8 mouse cellular contexts compared by ENCODE assay signal in the genomic region with DNA sequence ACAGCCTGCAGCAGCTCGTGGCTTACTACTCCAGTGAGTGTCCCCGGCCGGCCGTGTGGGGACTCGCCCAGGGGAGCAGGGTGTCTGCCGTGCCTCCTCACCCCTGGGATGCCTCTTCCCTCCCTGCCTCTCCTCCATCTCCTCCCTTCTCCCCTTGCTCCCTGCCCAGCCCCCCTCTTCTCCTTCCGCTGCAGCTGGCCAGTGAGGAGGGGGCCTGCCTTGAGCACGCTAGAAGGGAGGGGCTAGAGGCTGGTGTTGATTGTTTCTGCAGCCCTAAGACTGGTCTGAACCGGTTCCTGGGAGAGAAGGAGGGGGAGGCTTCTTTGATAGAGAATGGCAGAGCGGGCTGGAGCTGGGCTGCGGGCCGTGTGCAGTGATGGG. TPM values are rescaled to one million over a fixed set of nuclear protein-coding genes. Genes with fewer than 3 reads are reported as not detected.
A peak's percentile ranks its signal among the peaks of the same experiment; 100 is the strongest.
DNase-seq lines count a peak whose midpoint lies in the region; ATAC-seq and TF ChIP-seq lines count a peak whose summit lies in the region.

No protein-coding gene starts in this region.

- DNase-seq in heart, adult 2 months = no peak
- peak; percentile 41 for DNase-seq in ovary, postnatal 14 days (ENCODE audit: low spot score)
- no peak for DNase-seq in ovary, adult 18-20 months (ENCODE audit: low spot score)
- DNase-seq in hindbrain, embryonic 14.5 days (ENCODE audit: low spot score) = peak; percentile 86
- DNase-seq in neural tube, embryonic 10.5 days (ENCODE audit: extremely low spot score, low spot score) = peak; percentile 90
- no peak for DNase-seq in thymus, adult 18-20 months
- no peak for DNase-seq in spleen, postnatal 14 days (ENCODE audit: low spot score in 2 of 2)

- no peaks in the 10 kb centered on the region for H3K79me2 ChIP-seq in heart, adult 2 months (replicated peaks; ENCODE audit: control insufficient read depth, insufficient read depth, low read length)

- H3K27me3 ChIP-seq in heart, embryonic 12.5 days (replicated peaks) = no peaks in the 10 kb centered on the region
- H3K27me3 ChIP-seq in heart, adult 2 months (ENCODE audit: control insufficient read depth, insufficient read depth, low read length) = no peaks in the 10 kb centered on the region
- H3K27me3 ChIP-seq in hindbrain, embryonic 14.5 days (ENCODE audit: control insufficient read depth, insufficient read depth, low read length) = no peaks in the 10 kb centered on the region

- peak overlapping the region; percentile 50 for H3K4me2 ChIP-seq in heart, embryonic 12.5 days
- H3K4me2 ChIP-seq in hindbrain, embryonic 14.5 days (replicated peaks) = peak overlapping the region; percentile 19

- 8% methylated on average over 11 of the region's 12 CpGs for WGBS in heart, embryonic 12.5 days
- WGBS in heart, adult 2 months = 65% methylated on average over 12 of the region's 12 CpGs
- 2% methylated on average over 12 of the region's 12 CpGs for WGBS in hindbrain, embryonic 14.5 days

- ATAC-seq in heart, embryonic 12.5 days (ENCODE audit: insufficient number of reproducible peaks, low FRiP score) = peak; percentile 83
- ATAC-seq in hindbrain, embryonic 14.5 days (ENCODE audit: low FRiP score) = peak; percentile 95

- intact Hi-C loops in heart, adult 2 months (cut with DNase I) = no loop called here

- H3K36me3 ChIP-seq in heart, embryonic 12.5 days = peaks cover 56% of the 10 kb centered on the region
- no peaks in the 10 kb centered on the region for H3K36me3 ChIP-seq in heart, adult 2 months (ENCODE audit: control insufficient read depth, insufficient read depth, low read length)
- peaks cover 77% of the 10 kb centered on the region for H3K36me3 ChIP-seq in hindbrain, embryonic 14.5 days (replicated peaks; ENCODE audit: control insufficient read depth, insufficient read depth)

- H3K9me3 ChIP-seq in heart, embryonic 12.5 days (replicated peaks) = no peaks in the 10 kb centered on the region
- H3K9me3 ChIP-seq in hindbrain, embryonic 14.5 days (ENCODE audit: control insufficient read depth, low read length) = no peaks in the 10 kb centered on the region

- H3K4me1 ChIP-seq in heart, embryonic 12.5 days (replicated peaks) = peaks cover 41% of the 10 kb centered on the region
- no peaks in the 10 kb centered on the region for H3K4me1 ChIP-seq in heart, adult 2 months (ENCODE audit: control insufficient read depth, insufficient read depth, low read length)
- peaks cover 48% of the 10 kb centered on the region for H3K4me1 ChIP-seq in hindbrain, embryonic 14.5 days (replicated peaks; ENCODE audit: control insufficient read depth, insufficient read depth, low read length)

- TF ChIP-seq CTCF in heart, adult 2 months (IDR thresholded peaks at IDR 0.05) = no peak

- H3K4me3 ChIP-seq in heart, embryonic 12.5 days = peak overlapping the region; percentile 18
- no peak overlapping the region for H3K4me3 ChIP-seq in heart, adult 2 months
- no peak overlapping the region for H3K4me3 ChIP-seq in hindbrain, embryonic 14.5 days (replicated peaks; ENCODE audit: low read length)

- H3K27ac ChIP-seq in heart, embryonic 12.5 days (ENCODE audit: poor library complexity, severe bottlenecking) = peak overlapping the region; percentile 76
- H3K27ac ChIP-seq in heart, adult 2 months = no peak overlapping the region
- H3K27ac ChIP-seq in hindbrain, embryonic 14.5 days = peak overlapping the region; percentile 98

- peak overlapping the region; percentile 28 for H3K9ac ChIP-seq in heart, embryonic 12.5 days
- no peak overlapping the region for H3K9ac ChIP-seq in heart, adult 2 months (ENCODE audit: low read depth, low read length)
- peak overlapping the region; percentile 64 for H3K9ac ChIP-seq in hindbrain, embryonic 14.5 days

- no peak for TF ChIP-seq EP300 in heart, adult 2 months (IDR thresholded peaks at IDR 0.05; ENCODE audit: insufficient read depth, low read depth, low read length)

- no peak for TF ChIP-seq POLR2A in heart, adult 2 months (IDR thresholded peaks at IDR 0.05; ENCODE audit: insufficient read depth, low read depth, low read length)

RNA-seq across cellular contexts. Expression of a gene that starts 46.5 kb away (rescaled TPM):
- polyA plus RNA-seq in heart, embryonic 12.5 days (2016; fragmentation: Nextera tagmentation; extraction: Ambion mirVana) = 10.9 and 13.4 TPM in 2 replicates
- 1 to 10 TPM; 4.0 to 4.1 TPM for total RNA-seq in heart, adult 2 months (2021)
- 5.4 and 5.8 TPM in 2 replicates for polyA plus RNA-seq in heart, adult 2 months (2012; rRNA removed)
- 24.8 and 30.1 TPM in 2 replicates for polyA plus RNA-seq in hindbrain, embryonic 14.5 days (2014; fragmentation: Nextera tagmentation; extraction: Ambion mirVana)

Comparison
In these comparisons a context has a peak if more than half of its experiments do, and no peak if none do; other contexts are left out.
1. DNase-seq: peak in ovary, postnatal 14 days (single experiment), hindbrain, embryonic 14.5 days (single experiment) and neural tube, embryonic 10.5 days (single experiment); none in heart, adult 2 months (0 of 2), ovary, adult 18-20 months (single experiment), thymus, adult 18-20 months (0 of 2) and spleen, postnatal 14 days (0 of 2).